Mouse (Mus musculus): ENCODE data around the gene Slc6a17. TPM values are rescaled to one million over a fixed set of nuclear protein-coding genes. Genes with fewer than 3 reads are reported as not detected.

Gene Slc6a17
- polyA plus RNA-seq, 1 experiment from 2014 or later, result 5.2 TPM

- Histone ChIP-seq H3K27ac (replicated peaks in 1 of 2; ENCODE audit: control insufficient read depth in 1 of 2, insufficient read depth in 1 of 2, low read depth in 2 of 2, low read length in 2 of 2) (no peak overlapping the region), H3K36me3 (ENCODE audit: control insufficient read depth, insufficient read depth, low read length) (no peaks in the 10 kb centered on the region), H3K4me2 (ENCODE audit: low read length) (no peak overlapping the region), H3K27me3 (ENCODE audit: control insufficient read depth, insufficient read depth, low read length) (peaks cover 9% of the 10 kb centered on the region), H3K4me3 (ENCODE audit: control insufficient read depth in 1 of 2, insufficient read depth in 1 of 2, low read depth in 1 of 2, low read length in 2 of 2) (no peak overlapping the region), H3K9me3 (ENCODE audit: control insufficient read depth, low read length) (no peaks in the 10 kb centered on the region), H3K9ac (ENCODE audit: low read length) (no peak overlapping the region), H3K4me1 (ENCODE audit: control insufficient read depth in 2 of 2, insufficient read depth in 2 of 2, low read length in 2 of 2) (peaks cover 13 to 17% of the 10 kb centered on the region in 2 experiments)
- no peak for ATAC-seq (ENCODE audit: insufficient number of reproducible peaks, insufficient read depth, low FRiP score, low read depth)
- 55% methylated on average over 6 of the region's 6 CpGs for WGBS
These were observed 6.7 kb upstream of the Slc6a17 start for GRCm38 (mm10) chr3:107524547-107524946.

DNA sequence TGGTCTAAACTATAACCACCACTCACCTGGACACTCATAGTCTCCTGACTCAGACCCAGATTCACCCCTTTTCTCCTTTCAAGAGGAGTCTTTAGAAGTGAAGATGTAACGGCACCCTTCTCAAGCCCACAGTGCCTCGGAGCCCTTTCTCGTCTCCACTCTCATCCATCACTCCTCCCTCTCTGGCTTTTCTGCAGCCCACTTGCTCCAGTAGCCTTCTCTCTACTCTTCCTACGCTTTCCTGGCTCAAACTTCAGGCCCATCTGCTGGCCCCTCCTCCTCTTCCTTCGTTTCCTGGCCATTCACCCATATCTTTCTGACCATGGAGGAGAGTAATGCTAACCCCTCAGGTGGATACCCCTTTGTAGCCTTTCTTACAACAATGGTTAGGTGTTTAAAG is 3.1 kb upstream of the Slc6a17 start:
- ATAC-seq (ENCODE audit: insufficient number of reproducible peaks, insufficient read depth, low FRiP score, low read depth), result no peak
- no peak overlapping the region for H3K4me3 ChIP-seq (ENCODE audit: control insufficient read depth in 1 of 2, insufficient read depth in 1 of 2, low read depth in 1 of 2, low read length in 2 of 2)
- no peak overlapping the region for H3K27ac ChIP-seq (replicated peaks in 1 of 2; ENCODE audit: control insufficient read depth in 1 of 2, insufficient read depth in 1 of 2, low read depth in 2 of 2, low read length in 2 of 2)
- H3K4me2 ChIP-seq (ENCODE audit: low read length), result no peak overlapping the region
- H3K9me3 ChIP-seq (ENCODE audit: control insufficient read depth, low read length), result no peaks in the 10 kb centered on the region
- no peak overlapping the region for H3K9ac ChIP-seq (ENCODE audit: low read length)
- H3K27me3 ChIP-seq (ENCODE audit: control insufficient read depth, insufficient read depth, low read length), result peaks cover 31% of the 10 kb centered on the region
- peaks cover 5 to 6% of the 10 kb centered on the region in 2 experiments; a peak in 3 of 4 replicates for H3K4me1 ChIP-seq (ENCODE audit: control insufficient read depth in 2 of 2, insufficient read depth in 2 of 2, low read length in 2 of 2)
- H3K36me3 ChIP-seq (ENCODE audit: control insufficient read depth, insufficient read depth, low read length), result no peaks in the 10 kb centered on the region
- 75% methylated on average over 5 of the region's 5 CpGs for WGBS

DNA sequence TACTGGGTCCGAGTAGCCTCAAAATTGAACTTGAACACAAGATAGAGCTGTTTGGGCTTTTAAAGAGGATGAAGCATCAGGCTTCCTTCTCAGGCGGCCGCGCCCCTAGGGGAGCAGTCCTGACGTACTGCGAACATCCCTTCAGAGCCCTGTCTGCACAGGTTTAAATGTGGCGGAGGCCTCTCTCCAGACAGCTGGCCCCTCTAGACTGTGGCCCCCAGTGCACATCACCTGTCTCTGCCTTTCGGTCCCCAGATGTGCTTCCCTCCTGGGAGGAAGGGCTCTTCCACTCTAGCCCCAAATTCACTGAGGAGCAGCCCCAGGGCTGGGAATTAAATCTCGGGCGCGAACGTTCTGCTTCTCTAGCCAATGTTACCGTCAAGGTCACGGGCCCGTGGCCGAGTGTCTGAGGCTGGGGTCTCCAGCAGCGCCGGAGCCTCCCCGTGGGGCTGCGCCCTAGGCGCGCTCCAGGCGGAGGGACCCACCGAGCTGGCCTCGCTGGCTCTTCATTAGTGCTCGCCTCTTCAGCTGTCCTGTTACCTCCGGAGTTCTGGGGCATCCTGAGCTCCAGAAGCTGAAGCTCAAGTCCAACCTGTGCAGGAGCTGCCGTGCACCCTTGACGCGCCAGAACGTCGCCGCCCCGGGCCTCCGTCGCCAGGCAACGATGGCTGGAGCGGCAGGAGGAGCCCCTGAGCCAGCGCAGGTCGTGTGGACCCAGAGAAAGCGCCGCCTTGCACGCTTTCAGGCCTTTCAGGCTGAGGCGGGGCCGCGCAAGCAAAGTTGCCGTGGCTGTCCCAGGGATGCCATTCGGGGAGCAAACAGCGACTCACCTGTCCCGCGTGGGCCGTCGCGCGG is 815 bp downstream of the Slc6a17 start:
- H3K4me3 ChIP-seq (ENCODE audit: control insufficient read depth in 1 of 2, insufficient read depth in 1 of 2, low read depth in 1 of 2, low read length in 2 of 2), result peak overlapping the region; percentile 51 to 64
- peak; percentile 62 for ATAC-seq (ENCODE audit: insufficient number of reproducible peaks, insufficient read depth, low FRiP score, low read depth)
- peak overlapping the region; percentile 75 for H3K9ac ChIP-seq (ENCODE audit: low read length)
- 8% methylated on average over 53 of the region's 55 CpGs for WGBS
- H3K27me3 ChIP-seq (ENCODE audit: control insufficient read depth, insufficient read depth, low read length), result peaks cover 35% of the 10 kb centered on the region
- H3K4me1 ChIP-seq (ENCODE audit: control insufficient read depth in 2 of 2, insufficient read depth in 2 of 2, low read length in 2 of 2), result peaks cover 5 to 9% of the 10 kb centered on the region in 2 experiments; a peak in 3 of 4 replicates
- H3K9me3 ChIP-seq (ENCODE audit: control insufficient read depth, low read length), result no peaks in the 10 kb centered on the region
- no peaks in the 10 kb centered on the region for H3K36me3 ChIP-seq (ENCODE audit: control insufficient read depth, insufficient read depth, low read length)
- H3K27ac ChIP-seq (replicated peaks in 1 of 2; ENCODE audit: control insufficient read depth in 1 of 2, insufficient read depth in 1 of 2, low read depth in 2 of 2, low read length in 2 of 2), result peak overlapping the region in 1 of 2 experiments; percentile 39; a peak in 2 of 4 replicates
- peak overlapping the region; percentile 98 for H3K4me2 ChIP-seq (ENCODE audit: low read length)

DNA sequence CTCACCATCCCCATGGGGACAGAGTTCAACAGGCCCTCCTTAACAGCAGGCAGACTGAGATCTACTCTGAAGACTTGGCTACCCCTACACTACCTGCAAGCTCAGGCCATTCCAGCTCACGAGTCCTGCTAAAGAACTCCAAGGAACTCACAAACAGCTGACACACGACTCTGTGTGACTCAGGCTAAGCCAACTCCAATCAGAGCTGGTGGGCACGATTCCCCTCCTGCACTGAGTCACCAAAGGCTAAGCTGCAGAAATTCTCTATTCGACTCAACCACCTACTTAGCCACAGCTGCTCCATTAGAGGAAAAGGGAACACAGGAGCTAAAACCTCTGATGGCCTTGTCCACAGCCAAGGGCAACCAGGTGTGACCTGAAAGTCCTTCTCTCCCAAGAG is 1.8 kb downstream of the Slc6a17 start:
- no peak overlapping the region for H3K4me2 ChIP-seq (ENCODE audit: low read length)
- H3K4me3 ChIP-seq (ENCODE audit: control insufficient read depth in 1 of 2, insufficient read depth in 1 of 2, low read depth in 1 of 2, low read length in 2 of 2), result no peak overlapping the region
- H3K9me3 ChIP-seq (ENCODE audit: control insufficient read depth, low read length), result no peaks in the 10 kb centered on the region
- no peak overlapping the region for H3K9ac ChIP-seq (ENCODE audit: low read length)
- no peak for ATAC-seq (ENCODE audit: insufficient number of reproducible peaks, insufficient read depth, low FRiP score, low read depth)
- peaks cover 5 to 9% of the 10 kb centered on the region in 2 experiments; a peak in 3 of 4 replicates for H3K4me1 ChIP-seq (ENCODE audit: control insufficient read depth in 2 of 2, insufficient read depth in 2 of 2, low read length in 2 of 2)
- H3K27ac ChIP-seq (replicated peaks in 1 of 2; ENCODE audit: control insufficient read depth in 1 of 2, insufficient read depth in 1 of 2, low read depth in 2 of 2, low read length in 2 of 2), result no peak overlapping the region
- H3K36me3 ChIP-seq (ENCODE audit: control insufficient read depth, insufficient read depth, low read length), result no peaks in the 10 kb centered on the region
- 67% methylated on average over 4 of the region's 4 CpGs for WGBS
- peaks cover 35% of the 10 kb centered on the region for H3K27me3 ChIP-seq (ENCODE audit: control insufficient read depth, insufficient read depth, low read length)

DNA sequence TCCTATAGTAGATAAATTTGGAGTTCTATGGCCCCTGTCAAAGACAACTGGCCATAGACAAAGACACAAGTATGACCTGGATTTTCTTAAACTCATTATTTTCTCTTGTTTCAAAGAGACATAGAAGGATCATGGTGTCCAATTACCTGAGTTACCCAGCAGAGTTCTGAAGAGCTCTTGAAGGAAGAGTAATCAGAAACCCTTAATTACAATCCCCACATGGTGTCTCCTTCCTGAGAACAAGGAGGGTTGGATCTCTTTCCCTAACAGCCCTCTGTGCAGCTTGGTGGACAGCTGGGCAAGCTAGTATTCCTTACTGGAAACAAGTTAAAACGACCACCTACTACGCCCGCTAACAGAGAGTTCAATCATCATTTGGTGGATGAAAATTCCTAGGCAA is 6.4 kb downstream of the Slc6a17 start:
- peaks cover 9% of the 10 kb centered on the region for H3K27me3 ChIP-seq (ENCODE audit: control insufficient read depth, insufficient read depth, low read length)
- no peaks in the 10 kb centered on the region for H3K36me3 ChIP-seq (ENCODE audit: control insufficient read depth, insufficient read depth, low read length)
- no peak overlapping the region for H3K4me2 ChIP-seq (ENCODE audit: low read length)
- no peak for ATAC-seq (ENCODE audit: insufficient number of reproducible peaks, insufficient read depth, low FRiP score, low read depth)
- no peak overlapping the region for H3K4me3 ChIP-seq (ENCODE audit: control insufficient read depth in 1 of 2, insufficient read depth in 1 of 2, low read depth in 1 of 2, low read length in 2 of 2)
- no peak overlapping the region for H3K27ac ChIP-seq (replicated peaks in 1 of 2; ENCODE audit: control insufficient read depth in 1 of 2, insufficient read depth in 1 of 2, low read depth in 2 of 2, low read length in 2 of 2)
- 89% methylated on average over 3 of the region's 3 CpGs for WGBS
- peaks cover 6 to 10% of the 10 kb centered on the region in 2 experiments; a peak in 3 of 4 replicates for H3K4me1 ChIP-seq (ENCODE audit: control insufficient read depth in 2 of 2, insufficient read depth in 2 of 2, low read length in 2 of 2)
- H3K9me3 ChIP-seq (ENCODE audit: control insufficient read depth, low read length), result no peaks in the 10 kb centered on the region
- no peak overlapping the region for H3K9ac ChIP-seq (ENCODE audit: low read length)

- H3K4me2 ChIP-seq (ENCODE audit: low read length), result no peak overlapping the region
- 59% methylated on average over 8 of the region's 8 CpGs for WGBS
- no peak for ATAC-seq (ENCODE audit: insufficient number of reproducible peaks, insufficient read depth, low FRiP score, low read depth)
These were observed 9.1 kb downstream of the Slc6a17 start for GRCm38 (mm10) chr3:107508696-107509095.

DNA sequence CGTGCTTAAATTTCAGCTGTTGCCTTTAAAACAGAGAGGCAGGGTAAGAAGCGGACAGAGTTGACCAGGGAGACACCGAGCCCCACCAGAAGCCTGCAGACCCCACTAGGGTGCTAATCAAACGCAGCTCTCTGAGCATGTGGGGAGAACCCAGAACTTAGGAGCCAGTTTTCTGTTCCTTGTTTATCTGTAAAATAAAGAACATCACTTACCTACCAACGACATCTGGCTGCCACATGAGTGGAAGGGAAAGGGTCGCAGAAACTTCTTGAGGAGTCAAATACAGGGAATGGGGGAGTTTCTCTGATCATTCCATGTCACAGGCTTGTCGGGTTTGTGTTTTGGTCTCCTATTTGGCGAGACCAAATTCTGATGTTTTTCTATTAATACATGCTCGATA is 9.9 kb downstream of the Slc6a17 start:
- Histone ChIP-seq H3K36me3 (ENCODE audit: control insufficient read depth, insufficient read depth, low read length) (no peaks in the 10 kb centered on the region), H3K9ac (ENCODE audit: low read length) (no peak overlapping the region), H3K27me3 (ENCODE audit: control insufficient read depth, insufficient read depth, low read length) (no peaks in the 10 kb centered on the region), H3K4me2 (ENCODE audit: low read length) (no peak overlapping the region), H3K9me3 (ENCODE audit: control insufficient read depth, low read length) (no peaks in the 10 kb centered on the region), H3K27ac (replicated peaks in 1 of 2; ENCODE audit: control insufficient read depth in 1 of 2, insufficient read depth in 1 of 2, low read depth in 2 of 2, low read length in 2 of 2) (no peak overlapping the region), H3K4me3 (ENCODE audit: control insufficient read depth in 1 of 2, insufficient read depth in 1 of 2, low read depth in 1 of 2, low read length in 2 of 2) (no peak overlapping the region), H3K4me1 (ENCODE audit: control insufficient read depth in 2 of 2, insufficient read depth in 2 of 2, low read length in 2 of 2) (peaks cover 14 to 22% of the 10 kb centered on the region in 2 experiments)
- ATAC-seq (ENCODE audit: insufficient number of reproducible peaks, insufficient read depth, low FRiP score, low read depth), result no peak
- WGBS, result 84% methylated on average over 9 of the region's 9 CpGs

More at GRCm38 (mm10) chr3:107508696-107509095, 9.1 kb downstream of the Slc6a17 start:
- Histone ChIP-seq H3K27ac (replicated peaks in 1 of 2; ENCODE audit: control insufficient read depth in 1 of 2, insufficient read depth in 1 of 2, low read depth in 2 of 2, low read length in 2 of 2) (no peak overlapping the region), H3K4me3 (ENCODE audit: control insufficient read depth in 1 of 2, insufficient read depth in 1 of 2, low read depth in 1 of 2, low read length in 2 of 2) (no peak overlapping the region), H3K4me1 (ENCODE audit: control insufficient read depth in 2 of 2, insufficient read depth in 2 of 2, low read length in 2 of 2) (peaks cover 14 to 22% of the 10 kb centered on the region in 2 experiments), H3K9ac (ENCODE audit: low read length) (no peak overlapping the region), H3K9me3 (ENCODE audit: control insufficient read depth, low read length) (no peaks in the 10 kb centered on the region), H3K27me3 (ENCODE audit: control insufficient read depth, insufficient read depth, low read length) (no peaks in the 10 kb centered on the region), H3K36me3 (ENCODE audit: control insufficient read depth, insufficient read depth, low read length) (no peaks in the 10 kb centered on the region)

Data from heart, embryonic 14.5 days (tissue).